Mouse (Mus musculus) heart, adult 2 months (tissue): ENCODE measurements at regions not wholly inside any gene's neighbourhood (a gene's known extent, or its start where the extent isn't known, plus 50 kb on each side); places are given as distances from the start of the nearest gene placed in this dataset.

ENCODE experiments used
- CTCF ChIP-seq: fragments of 200-600 bp; IDR thresholded peaks from 2 replicates; pipeline ENCODE4 v1.8.1; 2022; ENCODE audit warnings: antibody characterized with exemption, mild to moderate bottlenecking, moderate library complexity
- EP300 ChIP-seq: fragments of 200-500 bp; IDR thresholded peaks from 2 replicates; pipeline ENCODE4 v1.6.1; 2011; ENCODE audit warnings: low read depth, low read length, control low read depth; ENCODE audit not compliant: insufficient read depth
- POLR2A ChIP-seq: fragments of 200-500 bp; IDR thresholded peaks from 2 replicates; pipeline ENCODE4 v1.6.1; 2011; ENCODE audit warnings: mild to moderate bottlenecking, low read depth, low read length, control low read depth; ENCODE audit not compliant: insufficient read depth

GRCm38 (mm10) chr9:5542604-5543003 is 197.4 kb downstream of the Casp12 start:
- TF ChIP-seq POLR2A (no peak), CTCF (no peak), EP300 (no peak)
